Mouse (Mus musculus): Measurements from ENCODE around the gene Atl1.

DNA sequence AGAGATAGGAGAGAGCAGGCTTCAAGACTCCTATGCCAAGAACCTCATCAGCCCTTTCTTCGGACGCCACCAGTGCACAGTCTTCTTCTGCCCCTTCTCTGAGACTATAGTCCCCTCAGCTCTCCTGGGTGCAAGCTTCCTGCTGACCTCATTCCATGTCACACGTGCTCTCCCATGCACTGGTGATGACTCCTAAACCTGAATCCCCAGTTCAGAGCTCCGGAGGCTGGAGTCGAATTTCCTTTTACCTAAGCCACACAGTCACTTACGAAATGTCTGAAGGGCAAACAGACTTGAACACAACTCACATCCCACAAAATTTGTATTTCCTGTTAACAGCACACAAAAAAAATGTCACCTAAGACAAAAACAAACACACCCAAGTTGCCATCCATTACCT, 4.6 kb upstream of the Atl1 start:
- TF ChIP-seq POLR2A (IDR thresholded peaks at IDR 0.05; ENCODE audit: low read depth, low read length), result no peak
- TF ChIP-seq CTCF (conservative IDR thresholded peaks at IDR 0.05; ENCODE audit: insufficient read depth, insufficient read length, low read depth, low read length), result no peak

All from kidney, adult 2 months (tissue).